Mouse (Mus musculus): ENCODE measurements around the gene Tfap2a.

- TF ChIP-seq CTCF (IDR thresholded peaks at IDR 0.05) (peak; percentile 50), EP300 (IDR thresholded peaks at IDR 0.05) (no peak)
Measured at GRCm38 (mm10) chr13:40757995-40758394, 19.8 kb upstream of the Tfap2a start.

All from lung, postnatal 0 days (tissue).